Mouse (Mus musculus) lung, postnatal 0 days (tissue): ENCODE measurements around the gene Capn10. TPM values are rescaled to one million over a fixed set of nuclear protein-coding genes. Genes with fewer than 3 reads are reported as not detected.
A peak's percentile ranks its signal among the peaks of the same experiment; 100 is the strongest.

Experiments used
- ATAC-seq: fragments of 200-750 bp; cut with Nextera tagmentation; 2 replicates; pipeline ENCODE4 v1.8.0; 2017; ENCODE audit warnings: moderate library complexity
- DNase-seq: peaks from one replicate; pipeline ENCODE4 v3.0.0-alpha.2; 2016; ENCODE audit warnings: low spot score
- H3K27ac ChIP-seq: fragments of 300-500 bp; sonication (generic); 2 replicates; pipeline ENCODE4 v1.5.1; 2014; ENCODE audit warnings: antibody characterized with exemption, mild to moderate bottlenecking, low read length, mixed read lengths
- H3K27me3 ChIP-seq: fragments of 300-500 bp; sonication (generic); replicated peaks from 2 replicates; pipeline ENCODE4 v1.6.1; 2014; ENCODE audit warnings: low read length, mixed read lengths; ENCODE audit not compliant: insufficient read depth
- H3K36me3 ChIP-seq: fragments of 300-500 bp; sonication (generic); 2 replicates; pipeline ENCODE4 v1.6.1; 2014; ENCODE audit warnings: low read length, mixed read lengths; ENCODE audit not compliant: insufficient read depth
- H3K4me1 ChIP-seq: fragments of 300-500 bp; sonication (generic); 2 replicates; pipeline ENCODE4 v1.6.1; 2014; ENCODE audit warnings: antibody characterized with exemption, low read depth, low read length, mixed read lengths; ENCODE audit not compliant: insufficient read depth
- H3K4me2 ChIP-seq: fragments of 300-500 bp; sonication (generic); replicated peaks from 2 replicates; pipeline ENCODE4 v1.6.1; 2014; ENCODE audit warnings: low read depth, mild to moderate bottlenecking, low read length, moderate library complexity, mixed read lengths
- H3K4me3 ChIP-seq: fragments of 300-500 bp; sonication (generic); 2 replicates; pipeline ENCODE4 v1.5.1; 2014; ENCODE audit warnings: low read depth, low read length
- H3K9ac ChIP-seq: fragments of 300-500 bp; sonication (generic); replicated peaks from 2 replicates; pipeline ENCODE4 v1.6.1; 2014; ENCODE audit warnings: low read depth, mild to moderate bottlenecking
- H3K9me3 ChIP-seq: fragments of 300-500 bp; sonication (generic); 2 replicates; pipeline ENCODE4 v1.6.1; 2016; ENCODE audit warnings: low read length, mixed read lengths
- CTCF ChIP-seq: IDR thresholded peaks from 2 replicates; pipeline ENCODE4 v1.5.1; 2016; ENCODE audit warnings: antibody characterized with exemption, mild to moderate bottlenecking
- EP300 ChIP-seq: IDR thresholded peaks from 2 replicates; pipeline ENCODE4 v1.6.1; 2016; ENCODE audit warnings: antibody characterized with exemption, mild to moderate bottlenecking, control low read depth
- WGBS: fragments of 180-500 bp; shearing (Covaris S2); extraction: QIAGEN DNeasy Blood & Tissue Kit; methylation state at CpG from one replicate; pipeline ENCODE4 v1.1.7; 2014; 5-methylcytosine and 5-hydroxymethylcytosine counted together
- polyA plus RNA-seq: library from polyadenylated mRNA; unstranded; fragments of >200 nt; fragmentation: Nextera tagmentation; extraction: Ambion mirVana; gene quantifications from 2 replicates; pipeline ENCODE4 v1.2.1, GENCODE M21; 2015

Capn10 gene
- polyA plus RNA-seq, result 16.3 and 16.6 TPM in 2 replicates

DNA sequence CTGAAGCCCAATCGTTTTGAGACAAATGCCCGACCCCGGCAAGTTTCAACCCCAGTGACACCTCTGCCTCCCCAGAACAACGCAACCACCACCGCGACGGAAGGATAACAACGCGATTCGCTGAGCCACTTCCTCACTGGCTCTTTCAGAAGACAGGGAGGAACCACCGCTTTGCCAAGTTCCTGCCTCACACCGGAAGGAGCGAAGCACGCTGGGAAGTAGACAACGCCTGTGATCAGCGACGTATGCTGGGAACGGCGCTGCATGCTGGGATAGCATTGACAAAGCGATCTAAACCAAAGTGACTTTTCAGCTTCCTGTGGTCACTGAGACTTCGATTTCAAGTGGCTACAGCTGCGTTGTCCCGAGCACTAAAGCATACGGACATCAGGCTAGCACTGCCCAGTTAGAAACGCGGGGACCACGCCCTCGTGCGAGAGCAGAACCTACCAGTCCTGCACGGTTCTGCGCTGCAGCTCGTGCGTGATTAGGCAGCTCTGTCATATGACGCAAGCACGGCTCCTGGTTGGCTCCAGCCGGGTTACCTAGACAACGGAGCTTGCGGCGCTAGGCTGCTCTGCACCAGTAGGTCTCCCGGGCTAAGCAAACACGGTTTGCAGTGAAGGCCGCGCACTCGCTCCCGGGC lies at the start of gene Capn10:
Capn10 (plus strand) TSS at position 195 of the 646 bp plus-strand sequence.
- peak within 1 kb of the TSS; percentile 66 for H3K4me3 ChIP-seq
- H3K4me2 ChIP-seq, result peak within 1 kb of the TSS; percentile 94
- TF ChIP-seq CTCF (no peak; the same call in none of the 2 replicates), EP300 (no peak; the same call in 1 of the 2 replicates)
- under 1% methylated on average over 45 of the region's 45 CpGs for WGBS
- no peaks in the 10 kb centered on the region for H3K36me3 ChIP-seq
- DNase-seq, result peak; percentile 98
- H3K9me3 ChIP-seq, result no peaks in the 10 kb centered on the region
- no peaks in the 10 kb centered on the region for H3K27me3 ChIP-seq
- H3K27ac ChIP-seq, result peak within 1 kb of the TSS; percentile 84
- ATAC-seq, result peak; percentile 99
- H3K9ac ChIP-seq, result peak within 1 kb of the TSS; percentile 44
- peaks cover 11% of the 10 kb centered on the region for H3K4me1 ChIP-seq

DNA sequence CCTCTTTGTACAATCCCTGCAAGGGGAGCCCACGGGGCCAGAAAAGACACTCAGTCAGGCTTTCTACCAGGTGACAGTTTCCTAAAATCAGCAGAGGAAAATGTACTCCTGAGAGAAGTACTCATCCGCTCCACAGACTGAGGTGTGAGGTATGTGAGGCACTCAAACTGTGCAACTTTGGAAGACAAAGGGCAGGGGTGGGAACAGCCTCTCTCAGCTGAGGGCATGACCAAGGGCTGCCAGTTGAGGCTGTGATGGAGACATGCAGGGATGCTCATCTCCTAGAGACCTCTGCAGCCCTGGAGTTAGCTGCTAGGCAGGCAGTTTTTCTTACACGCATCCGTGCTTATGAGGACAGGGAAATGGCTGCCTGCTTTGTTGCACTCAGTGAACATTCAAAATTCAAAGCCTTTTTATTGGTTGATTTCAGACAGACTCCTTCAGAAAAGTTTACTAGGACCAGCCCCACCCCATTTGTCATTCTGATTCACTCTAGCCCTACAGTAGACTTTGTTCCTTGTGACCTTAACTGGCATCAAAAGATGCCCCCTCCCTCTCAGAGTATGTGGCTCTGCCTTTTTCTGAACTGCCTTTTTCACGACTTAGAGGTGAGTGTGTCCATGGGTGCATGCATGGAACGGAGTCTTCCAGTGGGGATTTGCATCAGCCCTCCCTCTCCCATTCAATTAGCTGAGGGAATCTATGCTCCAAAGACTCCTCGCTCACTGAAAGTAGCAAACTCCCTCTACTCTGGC lies 45.1 kb upstream of the Capn10 start:
- WGBS, result 69% methylated on average over 7 of the region's 7 CpGs
- Histone ChIP-seq H3K9ac (no peak overlapping the region), H3K9me3 (no peaks in the 10 kb centered on the region), H3K4me3 (no peak overlapping the region), H3K27me3 (no peaks in the 10 kb centered on the region), H3K4me2 (no peak overlapping the region), H3K4me1 (no peaks in the 10 kb centered on the region), H3K27ac (no peak overlapping the region), H3K36me3 (no peaks in the 10 kb centered on the region)
- DNase-seq (no peak), ATAC-seq (no peak)
- TF ChIP-seq EP300 (no peak), CTCF (no peak)

DNA sequence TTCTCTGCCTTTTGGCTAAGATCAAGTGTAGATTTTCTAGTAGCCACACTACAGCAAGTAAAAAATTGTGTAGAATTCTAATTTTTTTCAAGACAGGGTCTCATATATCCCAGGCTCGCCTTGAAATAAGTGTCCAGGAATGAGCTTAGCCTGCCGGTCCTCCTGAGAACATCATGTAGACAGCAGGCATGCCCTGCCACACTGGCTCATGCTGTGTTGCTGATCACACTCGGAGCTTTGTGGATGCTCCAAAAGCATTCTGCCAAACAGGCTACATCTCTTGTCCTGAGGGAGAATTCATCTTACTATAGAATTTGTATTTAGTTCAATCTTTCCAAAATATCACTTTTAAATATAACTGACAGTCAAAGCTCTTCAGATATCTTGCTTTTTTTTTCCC lies 41.4 kb upstream of the Capn10 start:
- Histone ChIP-seq H3K9ac (no peak overlapping the region), H3K27ac (no peak overlapping the region), H3K4me3 (no peak overlapping the region), H3K27me3 (no peaks in the 10 kb centered on the region), H3K36me3 (no peaks in the 10 kb centered on the region), H3K4me1 (no peaks in the 10 kb centered on the region), H3K4me2 (no peak overlapping the region), H3K9me3 (no peaks in the 10 kb centered on the region)
- DNase-seq (no peak), ATAC-seq (no peak)
- 53% methylated on average over 3 of the region's 3 CpGs for WGBS
- no peak for TF ChIP-seq CTCF

DNA sequence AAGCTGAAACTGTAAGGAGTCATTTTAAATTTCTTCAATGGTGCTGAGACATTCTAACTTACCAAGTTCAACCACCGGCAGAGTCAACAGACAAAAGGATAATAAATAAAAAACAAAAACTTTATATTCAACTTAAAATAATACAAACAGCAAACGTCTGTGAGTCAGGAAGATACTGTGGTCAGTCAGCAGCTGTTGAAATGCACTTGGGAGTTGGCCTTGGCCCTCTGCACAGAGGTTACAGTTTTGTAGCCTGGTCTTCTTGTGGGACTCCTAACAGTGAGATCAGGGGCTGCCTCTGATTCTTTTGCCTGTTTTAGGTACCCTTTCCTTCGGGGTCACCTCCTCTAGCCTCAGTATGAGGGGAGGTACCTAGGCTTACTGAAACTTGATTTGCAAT lies 40.3 kb upstream of the Capn10 start:
- no peak for ATAC-seq
- H3K27me3 ChIP-seq, result no peaks in the 10 kb centered on the region
- no peak overlapping the region for H3K4me3 ChIP-seq
- H3K27ac ChIP-seq, result no peak overlapping the region
- no peak overlapping the region for H3K9ac ChIP-seq
- H3K4me2 ChIP-seq, result no peak overlapping the region
- no peak for DNase-seq
- TF ChIP-seq CTCF (no peak), EP300 (no peak)
- no peaks in the 10 kb centered on the region for H3K9me3 ChIP-seq
- H3K4me1 ChIP-seq, result no peaks in the 10 kb centered on the region
- no peaks in the 10 kb centered on the region for H3K36me3 ChIP-seq
- 57% methylated on average over 3 of the region's 3 CpGs for WGBS

DNA sequence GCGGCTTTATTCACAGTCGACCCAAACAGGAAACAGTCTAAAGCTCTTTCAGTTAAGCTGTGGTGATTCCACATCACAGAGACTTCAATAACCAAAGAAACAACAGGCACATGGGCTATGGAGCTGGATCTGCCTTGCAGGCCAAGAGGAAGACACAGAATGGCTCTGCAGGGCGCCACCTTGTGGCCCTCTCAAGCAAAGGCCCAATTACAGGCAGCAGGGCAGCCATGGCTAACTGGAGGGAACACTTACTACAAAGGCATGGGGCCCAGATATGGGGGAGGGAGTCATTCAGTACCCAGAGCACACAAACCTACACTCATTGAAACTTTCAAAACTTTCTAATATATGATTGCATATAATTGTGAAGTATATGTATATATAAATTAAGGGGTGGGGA lies 39.1 kb upstream of the Capn10 start:
- WGBS, result 8% methylated on average over 3 of the region's 3 CpGs
- peak; percentile 66 for ATAC-seq
- Histone ChIP-seq H3K4me1 (no peaks in the 10 kb centered on the region), H3K9me3 (no peaks in the 10 kb centered on the region), H3K4me2 (no peak overlapping the region), H3K9ac (no peak overlapping the region), H3K27ac (no peak overlapping the region), H3K36me3 (no peaks in the 10 kb centered on the region), H3K27me3 (no peaks in the 10 kb centered on the region), H3K4me3 (no peak overlapping the region)
- no peak for TF ChIP-seq EP300
- peak; percentile 94 for TF ChIP-seq CTCF
- DNase-seq, result peak; percentile 75

DNA sequence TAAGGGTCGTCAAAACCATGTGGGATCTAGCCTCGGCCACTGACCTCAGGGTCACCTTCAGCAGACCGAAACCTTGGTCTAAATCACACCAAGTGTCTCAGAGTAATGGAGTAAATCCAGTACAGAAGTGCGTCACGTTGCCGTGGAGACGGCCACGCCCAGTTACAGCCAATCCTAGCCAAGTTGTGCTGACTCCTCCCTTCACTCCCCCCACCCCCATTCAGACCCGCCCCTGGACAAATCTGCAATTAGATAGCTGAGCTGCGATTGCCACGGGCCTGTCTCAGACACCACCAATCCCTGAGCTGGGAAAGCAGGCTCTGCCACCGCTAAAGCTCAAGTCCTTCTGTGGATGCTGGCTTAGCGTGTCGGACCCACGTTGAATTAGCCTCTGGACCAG lies 31.4 kb upstream of the Capn10 start, which contains the start of gene Ankmy1:
Ankmy1 (minus strand) TSS at position 121 of the 400 bp plus-strand sequence.
- DNase-seq, result peak; percentile 83
- no peak within 1 kb of the TSS for H3K4me3 ChIP-seq
- ATAC-seq, result peak; percentile 16; the same call in 1 of the 2 replicates
- WGBS, result 2% methylated on average over 15 of the region's 15 CpGs
- TF ChIP-seq CTCF (no peak), EP300 (no peak)
- H3K27me3 ChIP-seq, result no peaks in the 10 kb centered on the region
- H3K4me2 ChIP-seq, result peak within 1 kb of the TSS; percentile 42
- no peaks in the 10 kb centered on the region for H3K9me3 ChIP-seq
- H3K4me1 ChIP-seq, result peaks cover 4% of the 10 kb centered on the region; the same call in 1 of the 2 replicates
- no peak within 1 kb of the TSS for H3K27ac ChIP-seq
- H3K36me3 ChIP-seq, result no peaks in the 10 kb centered on the region
- H3K9ac ChIP-seq, result no peak within 1 kb of the TSS
